Mouse (Mus musculus) v-Abl transformed pro-B cells (cell line): ENCODE measurements around the gene Tnnc2.

Experiments
- in situ Hi-C, 2 experiments: fragments of 400-800 bp; cut with MboI; formaldehyde crosslinking; loops; one replicate each; pipeline ENCODE4 v1.15.1; 2025; ENCODE audit not compliant: unreplicated experiment in 2 of 2

Tnnc2 gene

GRCm38 (mm10) chr2:164779481-164780086, at the start of gene Tnnc2:
TSS of gene Tnnc2 (minus strand) at chr2:164779967.
- in situ Hi-C loops: loop anchor here in 1 of 2 experiments (25.0 kb wide), 1 partner anchor 508 kb away; the partner anchor contains the start of gene Slc35c2

DNA sequence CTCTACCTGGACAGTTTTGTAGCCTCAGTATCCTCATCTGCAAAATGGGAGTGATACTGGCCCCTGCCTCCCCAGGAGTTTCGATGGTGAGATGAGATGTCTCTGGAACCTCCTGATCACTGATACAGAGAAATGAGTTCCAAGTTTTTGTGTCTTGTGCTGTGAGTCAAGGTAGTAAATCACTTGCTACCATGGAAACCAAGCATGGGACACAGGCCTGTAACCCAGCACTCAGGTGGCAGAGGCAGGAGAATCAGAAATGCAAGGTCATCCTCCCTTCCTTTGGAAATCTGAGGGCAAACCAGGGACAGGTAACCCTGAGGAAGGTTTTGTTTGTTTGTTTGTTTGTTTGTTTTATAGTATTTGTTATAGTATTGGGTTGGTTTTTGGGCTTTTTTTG, 49.3 kb upstream of the Tnnc2 start:
- in situ Hi-C loops: no loop called here

GRCm38 (mm10) chr2:164828437-164828836, 48.7 kb upstream of the Tnnc2 start, which contains the start of gene Spata25:
TSS of gene Spata25 (minus strand) at chr2:164828537.
- in situ Hi-C loops: no loop called here

GRCm38 (mm10) chr2:164827146-164827850, 47.5 kb upstream of the Tnnc2 start:
- in situ Hi-C loops: no loop called here

DNA sequence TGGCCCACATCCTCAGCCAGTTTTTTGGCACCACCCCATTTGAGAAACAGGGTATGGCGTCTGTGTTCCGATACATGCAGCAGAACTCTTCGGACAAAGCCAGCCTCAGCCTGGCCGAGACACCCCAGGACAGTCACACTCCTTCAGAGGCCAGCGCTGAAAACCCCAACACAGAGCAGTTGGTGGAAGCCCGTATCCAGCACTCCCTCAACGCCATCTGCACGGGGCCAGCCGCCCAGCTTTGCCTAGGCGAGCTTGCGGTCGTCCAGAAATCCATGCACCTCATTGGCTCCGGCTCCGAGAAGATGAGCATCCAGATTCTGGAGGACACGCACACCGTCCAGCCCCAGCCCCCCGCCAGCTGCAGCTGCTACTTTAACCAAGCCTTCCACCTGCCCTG, 45.8 kb upstream of the Tnnc2 start:
- in situ Hi-C loops: no loop called here

DNA sequence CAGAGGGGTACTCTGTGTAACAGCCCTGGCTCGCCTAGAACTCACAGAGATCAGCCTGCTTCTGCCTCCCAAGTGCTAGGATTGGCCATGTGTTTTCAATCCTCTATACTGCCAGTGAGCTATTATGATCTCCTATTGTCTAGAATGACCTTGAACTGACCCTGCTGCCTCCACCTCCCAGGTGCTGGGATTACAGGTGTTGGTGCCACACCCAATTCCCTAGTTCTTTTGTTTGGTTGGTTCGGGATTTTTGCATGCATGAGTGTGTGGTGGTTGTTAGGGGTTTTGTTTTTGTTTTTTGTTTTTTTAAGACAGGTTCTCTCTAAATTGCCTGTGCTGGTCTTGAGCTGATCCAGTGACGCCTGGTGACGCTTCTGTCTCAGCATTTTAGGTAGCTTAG, 44.2 kb upstream of the Tnnc2 start:
- in situ Hi-C loops: no loop called here

DNA sequence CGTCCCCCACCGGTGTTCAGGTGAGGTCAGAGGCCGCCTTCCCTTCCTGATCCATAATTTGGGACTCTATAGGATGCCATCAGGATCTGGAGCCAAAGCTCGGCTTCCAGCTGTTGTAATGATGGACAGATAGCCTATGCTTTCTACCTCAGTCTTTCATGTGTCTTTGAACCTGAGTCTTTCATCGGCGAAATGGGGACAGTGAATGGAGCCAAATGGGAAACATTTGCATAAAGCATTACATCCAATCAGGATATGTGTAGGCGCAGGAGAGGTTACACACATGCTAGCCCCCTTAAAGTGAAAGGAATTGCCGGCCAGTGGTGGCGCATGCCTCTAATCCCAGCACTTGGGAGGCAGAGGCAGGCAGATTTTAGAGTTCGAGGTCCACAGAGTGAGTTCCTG, 43.4 kb upstream of the Tnnc2 start:
- in situ Hi-C loops: no loop called here

GRCm38 (mm10) chr2:164822636-164823165, 42.9 kb upstream of the Tnnc2 start, which contains the start of gene Zswim1:
TSS of gene Zswim1 (plus strand) at chr2:164822686.
- in situ Hi-C loops: no loop called here

DNA sequence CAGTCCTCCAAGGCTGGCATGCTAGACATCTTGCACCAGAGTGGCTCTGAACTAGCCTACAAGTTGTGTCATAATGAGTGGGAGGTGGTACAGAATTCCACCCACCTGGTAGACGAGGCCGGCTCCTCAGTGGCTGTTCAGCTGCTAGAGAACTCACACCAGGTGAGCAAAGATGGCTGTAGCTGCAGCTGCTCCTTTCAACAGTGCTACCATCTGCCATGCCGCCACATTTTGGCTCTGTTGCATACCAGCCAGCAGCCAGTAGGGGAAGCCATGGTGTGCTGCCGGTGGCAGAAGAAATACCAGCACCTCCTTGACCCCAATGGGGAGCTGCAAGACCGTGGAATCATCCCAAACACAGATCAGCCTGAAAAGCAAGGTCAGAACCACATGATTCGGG, 41.3 kb upstream of the Tnnc2 start:
- in situ Hi-C loops: no loop called here

DNA sequence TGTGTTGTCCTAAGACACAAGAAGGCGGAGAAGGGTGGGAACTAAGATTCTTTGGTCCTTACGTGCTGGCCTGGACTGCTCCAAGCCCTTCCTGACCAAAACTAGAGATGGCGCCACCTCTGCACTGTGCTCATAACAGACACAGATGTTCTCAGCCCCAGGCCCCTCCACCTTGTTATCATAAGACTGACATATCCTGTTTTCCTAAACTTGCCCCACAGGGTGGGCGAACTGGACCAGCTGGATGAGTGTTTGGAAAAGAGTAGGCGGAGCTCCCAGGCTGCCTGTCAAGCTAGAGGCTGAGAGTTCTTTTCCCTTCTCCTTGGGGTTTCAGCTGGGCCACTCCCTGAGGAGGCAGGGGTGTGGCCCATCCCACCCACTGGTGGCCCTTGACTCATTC, 37.9 kb upstream of the Tnnc2 start:
- in situ Hi-C loops: no loop called here

GRCm38 (mm10) chr2:164817206-164817605, 37.4 kb upstream of the Tnnc2 start:
- in situ Hi-C loops: no loop called here

- in situ Hi-C loops: no loop called here
These were observed 36.1 kb upstream of the Tnnc2 start for GRCm38 (mm10) chr2:164815821-164816220.

DNA sequence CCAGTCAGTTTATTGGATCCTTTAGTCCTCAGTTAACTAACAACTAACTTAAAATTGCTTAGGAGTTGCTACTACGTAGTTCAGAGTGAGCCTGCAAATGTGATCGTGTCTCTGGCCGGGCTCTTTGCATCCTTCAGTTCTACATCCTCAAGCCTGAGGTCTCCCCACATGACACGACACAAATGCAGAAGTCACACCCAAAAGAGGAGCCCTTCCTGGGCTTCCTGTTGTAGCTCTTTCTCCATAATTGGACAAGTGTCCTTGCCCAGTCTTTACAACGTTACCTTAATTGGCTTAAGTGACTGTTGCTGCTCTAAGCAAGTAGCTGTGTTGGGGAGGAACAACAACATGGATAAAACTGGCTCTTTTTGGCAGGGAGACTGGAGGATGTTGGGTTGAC, 35.6 kb upstream of the Tnnc2 start:
- in situ Hi-C loops: no loop called here

DNA sequence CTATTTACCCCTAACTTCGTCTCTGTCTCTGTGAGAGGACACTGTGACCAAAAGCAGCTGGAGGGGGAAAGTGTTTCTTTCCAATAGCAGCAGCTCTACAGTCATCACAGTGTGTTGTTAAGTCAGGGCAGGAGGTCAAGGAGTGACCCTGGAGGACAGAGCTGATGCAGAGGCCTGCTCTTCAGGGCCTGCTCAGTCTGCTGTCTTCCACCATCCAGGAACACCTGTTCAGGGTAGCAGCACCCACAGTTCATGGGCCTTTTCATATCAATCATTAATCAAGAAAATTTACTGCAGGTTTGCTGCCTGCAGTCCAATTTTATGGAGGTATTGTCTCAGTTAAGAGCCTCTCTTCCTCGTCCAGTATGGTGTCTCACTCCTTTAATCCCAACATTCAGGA, 33.8 kb upstream of the Tnnc2 start:
- in situ Hi-C loops: no loop called here

DNA sequence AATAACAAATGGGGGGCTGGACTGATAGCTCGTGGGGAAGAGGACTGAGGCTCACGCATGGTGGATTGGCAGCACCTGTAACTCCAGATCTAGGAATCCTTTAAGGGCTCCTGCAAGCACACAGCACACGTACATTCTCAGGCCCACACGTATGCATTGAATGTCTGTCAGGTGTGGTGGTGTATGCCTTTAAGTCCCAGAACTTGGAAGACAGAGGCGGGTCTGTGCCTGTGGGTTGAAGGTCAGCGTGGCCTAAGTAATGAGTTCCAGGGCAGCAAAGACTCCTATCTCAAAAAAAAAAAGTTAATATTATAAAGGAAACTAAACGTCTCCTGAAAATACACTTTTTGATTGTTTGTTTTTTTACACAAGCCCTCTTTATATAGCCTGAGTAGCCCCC, 26.8 kb upstream of the Tnnc2 start:
- in situ Hi-C loops: no loop called here

- in situ Hi-C loops: no loop called here
These were observed 25.6 kb upstream of the Tnnc2 start for GRCm38 (mm10) chr2:164805332-164805718.

GRCm38 (mm10) chr2:164804533-164805331, 25.0 kb upstream of the Tnnc2 start, which contains the start of the genes Acot8 and Zswim3:
TSS of gene Acot8 (minus strand) at chr2:164804882.
TSS of gene Zswim3 (plus strand) at chr2:164805098.
- in situ Hi-C loops: no loop called here

- in situ Hi-C loops: no loop called here
These were observed 24.1 kb upstream of the Tnnc2 start for GRCm38 (mm10) chr2:164803921-164804313.

- in situ Hi-C loops: no loop called here
These were observed 23.6 kb upstream of the Tnnc2 start for GRCm38 (mm10) chr2:164803201-164803920.

- in situ Hi-C loops: no loop called here
These were observed 20.7 kb upstream of the Tnnc2 start for GRCm38 (mm10) chr2:164800252-164801004.
